In genomic region chr5:39052490-39053250, GRCm38 (mm10) we compare ENCODE assay signal across 19 mouse cellular contexts.
DNase-seq lines count a peak whose midpoint lies in the region; ATAC-seq lines count a peak whose summit lies in the region.
"Had no signal": no experiment of that assay in that cellular context is flagged by ENCODE, and none has a peak within 500 bp of the region (broad histone marks: within the 10 kb centered on the region; RNA-seq: fewer than 3 reads in every experiment).

No protein-coding gene starts in this region.

- H3K36me3 ChIP-seq in embryonic facial prominence, embryonic 14.5 days (ENCODE audit: control insufficient read depth, insufficient read depth, low read length): no peaks in the 10 kb centered on the region
- no peaks in the 10 kb centered on the region for H3K36me3 ChIP-seq in embryonic facial prominence, embryonic 10.5 days (replicated peaks)
- no peaks in the 10 kb centered on the region for H3K36me3 ChIP-seq in forebrain, embryonic 14.5 days (ENCODE audit: control insufficient read depth, insufficient read depth, low read length)
- H3K36me3 ChIP-seq in hindbrain, embryonic 12.5 days: no peaks in the 10 kb centered on the region
- H3K36me3 ChIP-seq: embryonic facial prominence, embryonic 15.5 days; heart, embryonic 10.5 days; intestine, embryonic 15.5 days had no signal

- peak; percentile 3 for DNase-seq in embryonic facial prominence, embryonic 14.5 days (ENCODE audit: low spot score)
- DNase-seq in embryonic facial prominence, embryonic 10.5 days (ENCODE audit: low spot score): no peak
- peak; percentile 86 for DNase-seq in forebrain, embryonic 14.5 days (ENCODE audit: low spot score)
- peak; percentile 58 for DNase-seq in layer of hippocampus, adult 11-12 months (ENCODE audit: low spot score)
- peak; percentile 62 to 92 for DNase-seq in left cerebral cortex, postnatal 25 days (ENCODE audit: low spot score in 2 of 2)
- DNase-seq in cerebellum, adult 8-10 months: no peak
- no peak for DNase-seq in ovary, postnatal 14 days (ENCODE audit: low spot score)
- DNase-seq: cerebellum, postnatal 25 days; gastrocnemius, postnatal 14 days; heart, postnatal 36 days; lung, postnatal 14 days had no signal

- intact Hi-C loops in left cerebral cortex, postnatal 25 days (cut with DNase I): loop anchor here (1.0 to 5.0 kb wide), 5 partner anchors 11 to 590 kb away; no protein-coding TSS in a partner anchor

- H3K27me3 ChIP-seq in embryonic facial prominence, embryonic 14.5 days (replicated peaks; ENCODE audit: control insufficient read depth, insufficient read depth, low read length): no peaks in the 10 kb centered on the region
- no peaks in the 10 kb centered on the region for H3K27me3 ChIP-seq in embryonic facial prominence, embryonic 10.5 days (replicated peaks; ENCODE audit: low read depth, poor library complexity, severe bottlenecking)
- no peaks in the 10 kb centered on the region for H3K27me3 ChIP-seq in forebrain, embryonic 14.5 days (replicated peaks; ENCODE audit: control insufficient read depth, insufficient read depth, low read length)
- no peaks in the 10 kb centered on the region for H3K27me3 ChIP-seq in hindbrain, embryonic 12.5 days
- H3K27me3 ChIP-seq: embryonic facial prominence, embryonic 15.5 days; intestine, embryonic 15.5 days; Patski had no signal

- no peak overlapping the region for H3K27ac ChIP-seq in embryonic facial prominence, embryonic 14.5 days (replicated peaks; ENCODE audit: low read depth, low read length)
- H3K27ac ChIP-seq in embryonic facial prominence, embryonic 10.5 days (replicated peaks): no peak overlapping the region
- H3K27ac ChIP-seq in forebrain, embryonic 14.5 days (ENCODE audit: low read depth, low read length): 0 out of 2 replicates have a peak overlapping the region, but pooled peaks have one; percentile 22
- H3K27ac ChIP-seq in hindbrain, embryonic 12.5 days: no peak overlapping the region
- H3K27ac ChIP-seq: embryonic facial prominence, embryonic 15.5 days; heart, embryonic 10.5 days; intestine, embryonic 15.5 days; kidney, postnatal 0 days; liver, embryonic 14.5 days had no signal

- H3K9me3 ChIP-seq in embryonic facial prominence, embryonic 14.5 days (ENCODE audit: control insufficient read depth, low read length): no peaks in the 10 kb centered on the region
- H3K9me3 ChIP-seq in embryonic facial prominence, embryonic 10.5 days: no peaks in the 10 kb centered on the region
- H3K9me3 ChIP-seq in forebrain, embryonic 14.5 days (replicated peaks; ENCODE audit: control insufficient read depth, low read length): 0 out of 2 replicates have a peak, but pooled peaks cover under 1% of the 10 kb centered on the region
- no peaks in the 10 kb centered on the region for H3K9me3 ChIP-seq in hindbrain, embryonic 12.5 days (replicated peaks)
- H3K9me3 ChIP-seq: embryonic facial prominence, embryonic 15.5 days; heart, embryonic 10.5 days; intestine, embryonic 15.5 days had no signal

- H3K4me2 ChIP-seq in embryonic facial prominence, embryonic 14.5 days (ENCODE audit: low read depth, low read length): no peak overlapping the region
- H3K4me2 ChIP-seq in forebrain, embryonic 14.5 days (ENCODE audit: low read length): no peak overlapping the region
- H3K4me2 ChIP-seq in hindbrain, embryonic 12.5 days (replicated peaks): no peak overlapping the region
- H3K4me2 ChIP-seq: embryonic facial prominence, embryonic 15.5 days; intestine, embryonic 15.5 days; midbrain, embryonic 11.5 days had no signal

- no peak overlapping the region for H3K9ac ChIP-seq in embryonic facial prominence, embryonic 14.5 days (ENCODE audit: low read depth, low read length)
- no peak overlapping the region for H3K9ac ChIP-seq in forebrain, embryonic 14.5 days (ENCODE audit: low read length)
- H3K9ac ChIP-seq in hindbrain, embryonic 12.5 days: no peak overlapping the region
- H3K9ac ChIP-seq: embryonic facial prominence, embryonic 15.5 days; intestine, embryonic 15.5 days; liver, embryonic 14.5 days had no signal

- no peak overlapping the region for H3K4me3 ChIP-seq in embryonic facial prominence, embryonic 14.5 days (ENCODE audit: low read depth, low read length)
- no peak overlapping the region for H3K4me3 ChIP-seq in embryonic facial prominence, embryonic 10.5 days
- no peak overlapping the region for H3K4me3 ChIP-seq in forebrain, embryonic 14.5 days (ENCODE audit: low read depth, low read length)
- H3K4me3 ChIP-seq in hindbrain, embryonic 12.5 days: no peak overlapping the region
- H3K4me3 ChIP-seq: embryonic facial prominence, embryonic 15.5 days; heart, embryonic 10.5 days; intestine, embryonic 15.5 days had no signal

- no peak for ATAC-seq in embryonic facial prominence, embryonic 14.5 days (ENCODE audit: low read depth)
- peak; percentile 98 for ATAC-seq in forebrain, embryonic 14.5 days
- no peak for ATAC-seq in hindbrain, embryonic 12.5 days (ENCODE audit: low FRiP score)
- ATAC-seq: intestine, embryonic 15.5 days; Patski had no signal

- H3K4me1 ChIP-seq in embryonic facial prominence, embryonic 14.5 days (ENCODE audit: control insufficient read depth, insufficient read depth, low read length): no peaks in the 10 kb centered on the region
- no peaks in the 10 kb centered on the region for H3K4me1 ChIP-seq in embryonic facial prominence, embryonic 10.5 days
- H3K4me1 ChIP-seq in forebrain, embryonic 14.5 days (ENCODE audit: control insufficient read depth, insufficient read depth, low read length): no peaks in the 10 kb centered on the region
- no peaks in the 10 kb centered on the region for H3K4me1 ChIP-seq in hindbrain, embryonic 12.5 days
- H3K4me1 ChIP-seq: embryonic facial prominence, embryonic 15.5 days; heart, embryonic 10.5 days; intestine, embryonic 15.5 days had no signal

- whole genome bisulfite sequencing in embryonic facial prominence, embryonic 14.5 days: 62% methylated on average over 8 of the region's 8 CpGs
- 75% methylated on average over 8 of the region's 8 CpGs for WGBS in embryonic facial prominence, embryonic 10.5 days
- WGBS in forebrain, embryonic 14.5 days: 43% methylated on average over 8 of the region's 8 CpGs
- 85% methylated on average over 8 of the region's 8 CpGs for WGBS in hindbrain, embryonic 12.5 days

Comparison
In these comparisons a context has a peak if more than half of its experiments do, and no peak if none do; other contexts are left out.
1. DNase-seq: peak in embryonic facial prominence, embryonic 14.5 days (single experiment), forebrain, embryonic 14.5 days (single experiment), layer of hippocampus, adult 11-12 months (single experiment) and left cerebral cortex, postnatal 25 days (2 of 2); none in embryonic facial prominence, embryonic 10.5 days (single experiment), cerebellum, adult 8-10 months (single experiment) and ovary, postnatal 14 days (single experiment).